Mouse (Mus musculus): Measurements from ENCODE around the gene Fam19a1. TPM values are rescaled to one million over a fixed set of nuclear protein-coding genes. Genes with fewer than 3 reads are reported as not detected.

The Fam19a1 gene
- polyA plus RNA-seq, 1 experiment: not detected

- TF ChIP-seq CTCF (IDR thresholded peaks at IDR 0.05; ENCODE audit: extremely low read depth, insufficient read depth, insufficient read length, insufficient replicate concordance): no peak
- TF ChIP-seq POLR2A (IDR thresholded peaks at IDR 0.05; ENCODE audit: low read depth, low read length): no peak
- H3K4me3 ChIP-seq (ENCODE audit: extremely low read depth, insufficient read depth, insufficient read length): no peak overlapping the region
- no peak for DNase-seq (ENCODE audit: low read depth in 1 of 2, low spot score in 2 of 2)
- H3K27ac ChIP-seq (ENCODE audit: insufficient read depth, low read length): no peak overlapping the region
- 89% methylated on average over 4 of the region's 4 CpGs for WGBS
- H3K36me3 ChIP-seq (ENCODE audit: control insufficient read depth, insufficient read depth, low read length): no peaks in the 10 kb centered on the region
- no peaks in the 10 kb centered on the region for H3K4me1 ChIP-seq (ENCODE audit: control insufficient read depth, insufficient read depth, insufficient read length)
- no peaks in the 10 kb centered on the region for H3K27me3 ChIP-seq (ENCODE audit: control insufficient read depth, insufficient read depth, low read length)
Observed at GRCm38 (mm10) chr6:96284590-96284989, 171.6 kb downstream of the Fam19a1 start.

DNA sequence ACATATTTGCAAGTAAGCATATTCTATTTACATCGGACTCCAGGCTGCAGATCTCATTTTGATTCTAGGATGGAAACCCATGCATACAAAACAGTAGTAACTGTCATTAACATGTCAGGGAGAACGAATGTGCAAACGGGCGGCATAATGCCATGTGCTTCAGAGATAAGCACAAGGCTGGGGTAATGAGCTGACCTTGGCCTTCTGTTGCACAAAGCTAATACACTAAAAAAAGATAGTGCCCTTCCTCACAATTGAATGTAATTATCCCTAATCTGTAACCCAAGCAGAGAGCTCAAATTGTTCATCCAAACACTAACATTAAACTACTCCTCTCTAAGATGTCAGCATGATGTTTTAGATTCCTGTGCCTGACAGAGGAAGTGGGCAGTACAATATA is 173.3 kb downstream of the Fam19a1 start:
- no peak for DNase-seq (ENCODE audit: low read depth in 1 of 2, low spot score in 2 of 2)

DNA sequence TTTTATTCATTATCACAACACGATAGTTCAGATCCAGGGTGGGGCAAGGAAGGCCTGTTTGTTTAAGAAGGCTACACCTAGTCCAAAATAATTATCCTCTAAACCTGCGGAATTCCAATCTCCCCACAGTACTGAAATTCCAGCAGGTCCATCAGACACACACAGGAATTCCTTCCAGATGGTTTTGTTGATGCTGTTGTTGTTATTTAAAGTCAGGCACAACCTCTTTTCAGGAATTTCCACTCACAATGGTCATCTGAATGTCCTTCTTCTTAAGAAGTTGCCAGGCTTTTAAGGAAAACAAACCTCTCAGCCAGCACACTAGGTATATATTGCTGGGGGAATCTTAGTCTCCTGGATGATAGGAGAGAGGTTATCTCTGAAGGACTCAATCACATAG is 174.4 kb downstream of the Fam19a1 start:
- TF ChIP-seq CTCF (IDR thresholded peaks at IDR 0.05; ENCODE audit: extremely low read depth, insufficient read depth, insufficient read length, insufficient replicate concordance) (no peak), POLR2A (IDR thresholded peaks at IDR 0.05; ENCODE audit: low read depth, low read length) (no peak)
- DNase-seq (ENCODE audit: low read depth in 1 of 2, low spot score in 2 of 2): no peak
- Histone ChIP-seq H3K27me3 (ENCODE audit: control insufficient read depth, insufficient read depth, low read length) (no peaks in the 10 kb centered on the region), H3K36me3 (ENCODE audit: control insufficient read depth, insufficient read depth, low read length) (no peaks in the 10 kb centered on the region), H3K27ac (ENCODE audit: insufficient read depth, low read length) (no peak overlapping the region), H3K4me3 (ENCODE audit: extremely low read depth, insufficient read depth, insufficient read length) (no peak overlapping the region), H3K4me1 (ENCODE audit: control insufficient read depth, insufficient read depth, insufficient read length) (no peaks in the 10 kb centered on the region)
- 81% methylated on average over 2 of the region's 2 CpGs for WGBS

More for the DNA sequence above, 173.3 kb downstream of the Fam19a1 start:
- Histone ChIP-seq H3K27me3 (ENCODE audit: control insufficient read depth, insufficient read depth, low read length) (no peaks in the 10 kb centered on the region), H3K4me1 (ENCODE audit: control insufficient read depth, insufficient read depth, insufficient read length) (no peaks in the 10 kb centered on the region), H3K36me3 (ENCODE audit: control insufficient read depth, insufficient read depth, low read length) (no peaks in the 10 kb centered on the region), H3K4me3 (ENCODE audit: extremely low read depth, insufficient read depth, insufficient read length) (no peak overlapping the region), H3K27ac (ENCODE audit: insufficient read depth, low read length) (no peak overlapping the region)
- 80% methylated on average over 4 of the region's 4 CpGs for WGBS
- TF ChIP-seq CTCF (IDR thresholded peaks at IDR 0.05; ENCODE audit: extremely low read depth, insufficient read depth, insufficient read length, insufficient replicate concordance) (no peak), POLR2A (IDR thresholded peaks at IDR 0.05; ENCODE audit: low read depth, low read length) (no peak)

- Histone ChIP-seq H3K4me3 (ENCODE audit: extremely low read depth, insufficient read depth, insufficient read length) (no peak overlapping the region), H3K27me3 (ENCODE audit: control insufficient read depth, insufficient read depth, low read length) (no peaks in the 10 kb centered on the region), H3K36me3 (ENCODE audit: control insufficient read depth, insufficient read depth, low read length) (no peaks in the 10 kb centered on the region), H3K27ac (ENCODE audit: insufficient read depth, low read length) (no peak overlapping the region), H3K4me1 (ENCODE audit: control insufficient read depth, insufficient read depth, insufficient read length) (no peaks in the 10 kb centered on the region)
- TF ChIP-seq POLR2A (IDR thresholded peaks at IDR 0.05; ENCODE audit: low read depth, low read length): no peak
- no peak for TF ChIP-seq CTCF (IDR thresholded peaks at IDR 0.05; ENCODE audit: extremely low read depth, insufficient read depth, insufficient read length, insufficient replicate concordance)
- 62% methylated on average over 4 of the region's 4 CpGs for WGBS
- no peak for DNase-seq (ENCODE audit: low read depth in 1 of 2, low spot score in 2 of 2)
Observed at GRCm38 (mm10) chr6:96289672-96290071, 176.7 kb downstream of the Fam19a1 start.

DNA sequence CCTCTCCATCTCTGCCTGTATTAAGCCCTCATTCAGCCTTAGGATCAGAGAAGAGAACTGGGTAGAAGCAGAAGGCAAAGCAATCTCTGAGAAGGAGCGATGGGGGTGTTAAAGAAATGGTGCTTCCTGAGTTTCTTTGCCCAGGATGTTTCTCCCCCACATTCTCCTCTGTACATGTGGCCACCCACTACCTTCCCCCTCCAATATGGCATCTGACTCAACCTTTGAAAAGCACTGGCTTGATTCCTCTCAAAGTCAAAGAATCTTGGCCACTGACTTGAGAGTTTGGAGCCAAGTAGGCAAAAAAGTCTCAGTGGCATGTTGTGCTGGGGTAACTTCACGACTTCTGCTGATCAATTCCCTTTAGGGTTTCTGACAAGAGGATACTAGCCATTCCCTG is 234.5 kb downstream of the Fam19a1 start:
- no peaks in the 10 kb centered on the region for H3K4me1 ChIP-seq (ENCODE audit: control insufficient read depth, insufficient read depth, insufficient read length)
- H3K4me3 ChIP-seq (ENCODE audit: extremely low read depth, insufficient read depth, insufficient read length): no peak overlapping the region
- no peaks in the 10 kb centered on the region for H3K36me3 ChIP-seq (ENCODE audit: control insufficient read depth, insufficient read depth, low read length)
- WGBS: 78% methylated on average over 2 of the region's 2 CpGs
- DNase-seq (ENCODE audit: low read depth in 1 of 2, low spot score in 2 of 2): no peak
- no peak overlapping the region for H3K27ac ChIP-seq (ENCODE audit: insufficient read depth, low read length)
- TF ChIP-seq POLR2A (IDR thresholded peaks at IDR 0.05; ENCODE audit: low read depth, low read length) (no peak), CTCF (IDR thresholded peaks at IDR 0.05; ENCODE audit: extremely low read depth, insufficient read depth, insufficient read length, insufficient replicate concordance) (no peak)
- no peaks in the 10 kb centered on the region for H3K27me3 ChIP-seq (ENCODE audit: control insufficient read depth, insufficient read depth, low read length)

- H3K27ac ChIP-seq (ENCODE audit: insufficient read depth, low read length): no peak overlapping the region
- no peak for DNase-seq (ENCODE audit: low read depth in 1 of 2, low spot score in 2 of 2)
- TF ChIP-seq CTCF (IDR thresholded peaks at IDR 0.05; ENCODE audit: extremely low read depth, insufficient read depth, insufficient read length, insufficient replicate concordance): no peak
- H3K36me3 ChIP-seq (ENCODE audit: control insufficient read depth, insufficient read depth, low read length): no peaks in the 10 kb centered on the region
- WGBS: 85% methylated on average over 7 of the region's 7 CpGs
- no peaks in the 10 kb centered on the region for H3K27me3 ChIP-seq (ENCODE audit: control insufficient read depth, insufficient read depth, low read length)
- no peak overlapping the region for H3K4me3 ChIP-seq (ENCODE audit: extremely low read depth, insufficient read depth, insufficient read length)
- H3K4me1 ChIP-seq (ENCODE audit: control insufficient read depth, insufficient read depth, insufficient read length): no peaks in the 10 kb centered on the region
Observed at GRCm38 (mm10) chr6:96349446-96350025, 236.6 kb downstream of the Fam19a1 start.

DNA sequence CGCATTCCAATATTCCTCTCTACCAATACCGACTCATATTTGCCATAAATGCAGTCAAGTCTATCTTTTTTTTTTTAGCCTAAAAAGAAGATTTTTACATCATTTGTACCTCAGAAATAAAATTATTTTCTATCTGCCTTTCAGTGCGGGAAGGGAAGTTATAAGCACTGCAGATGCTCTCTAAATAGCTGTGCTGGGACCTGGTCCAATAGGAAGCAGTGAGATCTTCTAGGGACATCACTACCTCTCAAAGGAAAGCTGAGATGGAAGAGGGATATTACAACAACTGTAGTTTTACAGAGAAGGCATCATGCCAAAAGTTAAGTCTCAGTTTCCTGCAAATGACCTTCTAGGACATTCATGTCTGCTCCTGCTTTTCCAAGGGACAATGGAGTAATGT is 256.6 kb downstream of the Fam19a1 start:
- H3K36me3 ChIP-seq (ENCODE audit: control insufficient read depth, insufficient read depth, low read length): no peaks in the 10 kb centered on the region
- TF ChIP-seq POLR2A (IDR thresholded peaks at IDR 0.05; ENCODE audit: low read depth, low read length) (no peak), CTCF (IDR thresholded peaks at IDR 0.05; ENCODE audit: extremely low read depth, insufficient read depth, insufficient read length, insufficient replicate concordance) (no peak)
- no peak overlapping the region for H3K4me3 ChIP-seq (ENCODE audit: extremely low read depth, insufficient read depth, insufficient read length)
- DNase-seq (ENCODE audit: low read depth in 1 of 2, low spot score in 2 of 2): no peak
- H3K27me3 ChIP-seq (ENCODE audit: control insufficient read depth, insufficient read depth, low read length): no peaks in the 10 kb centered on the region
- H3K27ac ChIP-seq (ENCODE audit: insufficient read depth, low read length): no peak overlapping the region
- 90% methylated on average over 3 of the region's 3 CpGs for WGBS
- no peaks in the 10 kb centered on the region for H3K4me1 ChIP-seq (ENCODE audit: control insufficient read depth, insufficient read depth, insufficient read length)
